Mouse (Mus musculus): ENCODE measurements around the gene 1700028K03Rik.

The 1700028K03Rik gene

GRCm38 (mm10) chr5:107541696-107542095 is 7.2 kb downstream of the 1700028K03Rik start:
- no peak for DNase-seq (ENCODE audit: low spot score in 2 of 2)

- DNase-seq (ENCODE audit: low spot score in 2 of 2) = no peak
These were observed 11.4 kb downstream of the 1700028K03Rik start for GRCm38 (mm10) chr5:107545927-107546326.

GRCm38 (mm10) chr5:107547955-107548354 is 13.4 kb downstream of the 1700028K03Rik start:
- no peak for DNase-seq (ENCODE audit: low spot score in 2 of 2)

GRCm38 (mm10) chr5:107548444-107548843 is 13.9 kb downstream of the 1700028K03Rik start:
- no peak for DNase-seq (ENCODE audit: low spot score in 2 of 2)

- no peak for DNase-seq (ENCODE audit: low spot score in 2 of 2)
These were observed 19.8 kb downstream of the 1700028K03Rik start for GRCm38 (mm10) chr5:107554336-107554735.

- no peak for DNase-seq (ENCODE audit: low spot score in 2 of 2)
These were observed 22.5 kb downstream of the 1700028K03Rik start for GRCm38 (mm10) chr5:107556969-107557368.

- no peak for DNase-seq (ENCODE audit: low spot score in 2 of 2)
These were observed 34.6 kb downstream of the 1700028K03Rik start for GRCm38 (mm10) chr5:107569148-107569547.

- peak; percentile 85 to 86 for DNase-seq (ENCODE audit: low spot score in 2 of 2)
These were observed 63.0 kb downstream of the 1700028K03Rik start, which contains the start of the genes Rpap2 and Glmn for GRCm38 (mm10) chr5:107597301-107598077. TSS of gene Rpap2 (plus strand) at chr5:107597373. TSS of gene Glmn (minus strand) at chr5:107597888.

- no peak for DNase-seq (ENCODE audit: low spot score in 2 of 2)
These were observed 63.9 kb downstream of the 1700028K03Rik start for GRCm38 (mm10) chr5:107598380-107598779.

Measured in urinary bladder, postnatal 36 days (tissue).